Mouse (Mus musculus): ENCODE results near the gene Mdk. TPM values are rescaled to one million over a fixed set of nuclear protein-coding genes. Genes with fewer than 3 reads are reported as not detected.

The Mdk gene
- polyA plus RNA-seq, 1 experiment from 2014 or later = 587 TPM

- WGBS = 89% methylated on average over 3 of the region's 3 CpGs
- Histone ChIP-seq H3K9me3 (no peaks in the 10 kb centered on the region), H3K4me2 (no peak overlapping the region)
Measured at GRCm38 (mm10) chr2:91899141-91899540, 33.0 kb downstream of the Mdk start.

DNA sequence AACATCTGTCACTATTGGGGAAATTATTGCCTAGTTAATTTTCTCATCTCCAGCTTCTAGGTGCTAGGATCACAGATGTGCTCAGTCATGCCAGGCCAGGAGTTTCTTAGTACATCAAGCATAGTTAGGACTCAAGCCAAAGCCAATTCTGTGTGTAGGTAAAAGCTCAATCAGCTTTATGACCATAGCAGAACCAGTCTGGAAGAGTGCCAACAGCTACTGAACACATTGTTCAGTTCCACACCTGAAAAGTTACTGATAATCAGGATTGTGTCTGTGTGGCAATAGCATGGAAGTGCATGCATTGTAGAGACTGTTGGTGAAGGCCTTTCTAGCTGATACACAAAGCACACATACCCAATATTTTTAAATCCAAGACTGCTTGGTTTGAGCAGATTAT is 34.1 kb downstream of the Mdk start:
- no peaks in the 10 kb centered on the region for H3K27me3 ChIP-seq (replicated peaks)
- H3K4me2 ChIP-seq = no peak overlapping the region
- H3K4me1 ChIP-seq = no peaks in the 10 kb centered on the region
- H3K9ac ChIP-seq = no peak overlapping the region
- no peak overlapping the region for H3K4me3 ChIP-seq (replicated peaks)
- H3K27ac ChIP-seq = no peak overlapping the region
- ATAC-seq (ENCODE audit: insufficient read depth, low FRiP score, low read depth) = no peak
- 0 out of 2 replicates have a peak, but pooled peaks cover 6% of the 10 kb centered on the region for H3K36me3 ChIP-seq
- H3K9me3 ChIP-seq = no peaks in the 10 kb centered on the region

More at GRCm38 (mm10) chr2:91899141-91899540, 33.0 kb downstream of the Mdk start:
- Histone ChIP-seq H3K27me3 (replicated peaks) (no peaks in the 10 kb centered on the region), H3K27ac (no peak overlapping the region), H3K36me3 (0 out of 2 replicates have a peak, but pooled peaks cover 3% of the 10 kb centered on the region), H3K4me1 (no peaks in the 10 kb centered on the region), H3K4me3 (replicated peaks) (no peak overlapping the region), H3K9ac (no peak overlapping the region)
- no peak for ATAC-seq (ENCODE audit: insufficient read depth, low FRiP score, low read depth)

GRCm38 (mm10) chr2:91895401-91895800 is 36.7 kb downstream of the Mdk start:
- 0 out of 2 replicates have a peak, but pooled peaks cover 4% of the 10 kb centered on the region for H3K36me3 ChIP-seq
- 84% methylated on average over 3 of the region's 3 CpGs for WGBS
- ATAC-seq (ENCODE audit: insufficient read depth, low FRiP score, low read depth) = no peak
- no peaks in the 10 kb centered on the region for H3K27me3 ChIP-seq (replicated peaks)
- no peak overlapping the region for H3K27ac ChIP-seq
- H3K4me3 ChIP-seq (replicated peaks) = no peak overlapping the region
- no peaks in the 10 kb centered on the region for H3K9me3 ChIP-seq
- no peak overlapping the region for H3K9ac ChIP-seq
- H3K4me1 ChIP-seq = no peaks in the 10 kb centered on the region
- no peak overlapping the region for H3K4me2 ChIP-seq

- no peak overlapping the region for H3K4me2 ChIP-seq
- H3K27me3 ChIP-seq (replicated peaks) = no peaks in the 10 kb centered on the region
- ATAC-seq (ENCODE audit: insufficient read depth, low FRiP score, low read depth) = no peak
- H3K4me3 ChIP-seq (replicated peaks) = no peak overlapping the region
- H3K9me3 ChIP-seq = no peaks in the 10 kb centered on the region
- H3K9ac ChIP-seq = no peak overlapping the region
- H3K36me3 ChIP-seq = 0 out of 2 replicates have a peak, but pooled peaks cover 3% of the 10 kb centered on the region
- H3K4me1 ChIP-seq = no peaks in the 10 kb centered on the region
- H3K27ac ChIP-seq = no peak overlapping the region
- 80% methylated on average over 3 of the region's 3 CpGs for WGBS
Measured at GRCm38 (mm10) chr2:91894716-91895115, 37.4 kb downstream of the Mdk start.

GRCm38 (mm10) chr2:91884616-91885015 is 47.5 kb downstream of the Mdk start:
- ATAC-seq (ENCODE audit: insufficient read depth, low FRiP score, low read depth) = no peak
- H3K27ac ChIP-seq = no peak overlapping the region
- 69% methylated on average over 4 of the region's 4 CpGs for WGBS
- H3K4me3 ChIP-seq (replicated peaks) = no peak overlapping the region
- H3K9me3 ChIP-seq = no peaks in the 10 kb centered on the region
- H3K4me2 ChIP-seq = no peak overlapping the region
- H3K9ac ChIP-seq = no peak overlapping the region
- 0 out of 2 replicates have a peak, but pooled peaks cover 5% of the 10 kb centered on the region for H3K36me3 ChIP-seq
- no peaks in the 10 kb centered on the region for H3K4me1 ChIP-seq
- H3K27me3 ChIP-seq (replicated peaks) = no peaks in the 10 kb centered on the region

GRCm38 (mm10) chr2:91883961-91884360 is 48.1 kb downstream of the Mdk start:
- no peak overlapping the region for H3K27ac ChIP-seq
- H3K9ac ChIP-seq = no peak overlapping the region
- H3K4me1 ChIP-seq = no peaks in the 10 kb centered on the region
- no peak overlapping the region for H3K4me3 ChIP-seq (replicated peaks)
- no peak for ATAC-seq (ENCODE audit: insufficient read depth, low FRiP score, low read depth)
- H3K27me3 ChIP-seq (replicated peaks) = no peaks in the 10 kb centered on the region
- 0 out of 2 replicates have a peak, but pooled peaks cover 5% of the 10 kb centered on the region for H3K36me3 ChIP-seq
- H3K4me2 ChIP-seq = no peak overlapping the region
- WGBS = 66% methylated on average over 4 of the region's 4 CpGs
- no peaks in the 10 kb centered on the region for H3K9me3 ChIP-seq

Small RNAs within 50 kb of the gene (microRNA-seq; reads per million reads assigned to microRNA genes)
- not detected for gene Mir6999

Other genes with a start within 250 kb of the Mdk start
- gene Atg13, start 221.7 kb downstream of the Mdk start, polyA plus RNA-seq (2015; fragmentation: Nextera tagmentation; extraction: Ambion mirVana) = 21.0 and 24.0 TPM in 2 replicates
- gene Harbi1, start 221.4 kb downstream of the Mdk start, polyA plus RNA-seq (2015; fragmentation: Nextera tagmentation; extraction: Ambion mirVana) = 21.3 and 21.8 TPM in 2 replicates
- gene Ambra1, start 202.2 kb downstream of the Mdk start, polyA plus RNA-seq (2015; fragmentation: Nextera tagmentation; extraction: Ambion mirVana) = 12.3 and 14.8 TPM in 2 replicates
- gene Chrm4, start 5.0 kb downstream of the Mdk start, polyA plus RNA-seq (2015; fragmentation: Nextera tagmentation; extraction: Ambion mirVana) = 0.21 and 0.27 TPM in 2 replicates
- 0.66 and 0.71 TPM in 2 replicates for gene Gm9821, start 13.4 kb upstream of the Mdk start, polyA plus RNA-seq (2015; fragmentation: Nextera tagmentation; extraction: Ambion mirVana)
- 50.9 and 51.1 TPM in 2 replicates for gene Dgkz, start 43.6 kb upstream of the Mdk start, polyA plus RNA-seq (2015; fragmentation: Nextera tagmentation; extraction: Ambion mirVana)
- gene Creb3l1, start 92.2 kb upstream of the Mdk start, polyA plus RNA-seq (2015; fragmentation: Nextera tagmentation; extraction: Ambion mirVana) = 20.4 and 20.6 TPM in 2 replicates
- gene Phf21a, start 160.8 kb upstream of the Mdk start, polyA plus RNA-seq (2015; fragmentation: Nextera tagmentation; extraction: Ambion mirVana) = 18.8 and 28.2 TPM in 2 replicates

All from stomach, embryonic 15.5 days (tissue).